Comparison of ENCODE assay signal across 8 mouse cellular contexts in genomic region chr15:80705828-80706549, GRCm38 (mm10). TPM values are rescaled to one million over a fixed set of nuclear protein-coding genes. Genes with fewer than 3 reads are reported as not detected.
DNase-seq lines count a peak whose midpoint lies in the region; ATAC-seq and TF ChIP-seq lines count a peak whose summit lies in the region.

No protein-coding gene starts in this region.

- no peaks in the 10 kb centered on the region for H3K36me3 ChIP-seq in megakaryocyte, embryonic 14.5 days (replicated peaks; ENCODE audit: low read length)
- no peaks in the 10 kb centered on the region for H3K36me3 ChIP-seq in embryonic facial prominence, embryonic 10.5 days (replicated peaks)
- no peaks in the 10 kb centered on the region for H3K36me3 ChIP-seq in limb, embryonic 14.5 days (ENCODE audit: control insufficient read depth, insufficient read depth, low read length)
- no peaks in the 10 kb centered on the region for H3K36me3 ChIP-seq in stomach, embryonic 14.5 days (ENCODE audit: control insufficient read depth, insufficient read depth, low read length)

- TF ChIP-seq POLR2A in limb, embryonic 14.5 days (IDR thresholded peaks at IDR 0.05; ENCODE audit: borderline replicate concordance, extremely low read depth, insufficient read depth, insufficient read length): no peak

- H3K4me1 ChIP-seq in megakaryocyte, embryonic 14.5 days: peaks cover 48% of the 10 kb centered on the region
- peaks cover 22% of the 10 kb centered on the region for H3K4me1 ChIP-seq in embryonic facial prominence, embryonic 10.5 days
- H3K4me1 ChIP-seq in limb, embryonic 14.5 days (ENCODE audit: control insufficient read depth, insufficient read depth, low read length): peaks cover 27% of the 10 kb centered on the region
- peaks cover 28% of the 10 kb centered on the region for H3K4me1 ChIP-seq in stomach, embryonic 14.5 days (ENCODE audit: control insufficient read depth, insufficient read depth, low read length)

- peak overlapping the region; percentile 72; the same call in 1 of the 2 replicates for H3K27ac ChIP-seq in embryonic facial prominence, embryonic 10.5 days (replicated peaks)
- H3K27ac ChIP-seq in limb, embryonic 14.5 days (replicated peaks; ENCODE audit: low read depth, low read length): peak overlapping the region; percentile 75; the same call in 1 of the 2 replicates
- H3K27ac ChIP-seq in stomach, embryonic 14.5 days (ENCODE audit: low read length): peak overlapping the region; percentile 94

- peak overlapping the region; percentile 90 for H3K4me3 ChIP-seq in megakaryocyte, embryonic 14.5 days (replicated peaks)
- H3K4me3 ChIP-seq in embryonic facial prominence, embryonic 10.5 days: peak overlapping the region; percentile 48
- H3K4me3 ChIP-seq in limb, embryonic 14.5 days (replicated peaks; ENCODE audit: low read length): peak overlapping the region; percentile 11
- H3K4me3 ChIP-seq in stomach, embryonic 14.5 days (ENCODE audit: low read depth, low read length): peak overlapping the region; percentile 21; the same call in 1 of the 2 replicates

- 31% methylated on average over 18 of the region's 18 CpGs for WGBS in embryonic facial prominence, embryonic 10.5 days
- WGBS in limb, embryonic 14.5 days: 27% methylated on average over 18 of the region's 18 CpGs
- 27% methylated on average over 18 of the region's 18 CpGs for WGBS in stomach, embryonic 14.5 days

- peak; percentile 87 for DNase-seq in embryonic facial prominence, embryonic 10.5 days (ENCODE audit: low spot score)
- peak; percentile 96 for DNase-seq in heart, adult 11 months
- DNase-seq in kidney, adult 18-20 months: peak; percentile 92
- DNase-seq in limb, embryonic 14.5 days (ENCODE audit: low spot score): peak; percentile 86
- peak; percentile 53 to 58 for DNase-seq in natural killer cell, adult 2 months (ENCODE audit: low spot score in 2 of 2)

- peaks cover 15% of the 10 kb centered on the region for H3K27me3 ChIP-seq in megakaryocyte, embryonic 14.5 days (replicated peaks)
- no peaks in the 10 kb centered on the region for H3K27me3 ChIP-seq in embryonic facial prominence, embryonic 10.5 days (replicated peaks; ENCODE audit: low read depth, poor library complexity, severe bottlenecking)
- H3K27me3 ChIP-seq in limb, embryonic 14.5 days (ENCODE audit: control insufficient read depth, insufficient read depth, low read length): no peaks in the 10 kb centered on the region
- no peaks in the 10 kb centered on the region for H3K27me3 ChIP-seq in stomach, embryonic 14.5 days (ENCODE audit: control insufficient read depth, insufficient read depth, low read length)

- peak overlapping the region; percentile 48 for H3K4me2 ChIP-seq in limb, embryonic 14.5 days (replicated peaks; ENCODE audit: low read depth, low read length, severe bottlenecking)
- peak overlapping the region; percentile 55 for H3K4me2 ChIP-seq in stomach, embryonic 14.5 days (replicated peaks; ENCODE audit: low read depth, low read length)

- H3K9ac ChIP-seq in limb, embryonic 14.5 days (ENCODE audit: low read depth, low read length, severe bottlenecking): peak overlapping the region; percentile 5; the same call in 1 of the 2 replicates
- H3K9ac ChIP-seq in stomach, embryonic 14.5 days (replicated peaks; ENCODE audit: low read depth, low read length): no peak overlapping the region

- ATAC-seq in megakaryocyte, adult 5-6 weeks (ENCODE audit: poor library complexity, severe bottlenecking): no peak
- ATAC-seq in limb, embryonic 14.5 days (ENCODE audit: low FRiP score, low read depth): no peak
- ATAC-seq in stomach, embryonic 14.5 days (ENCODE audit: insufficient number of reproducible peaks, insufficient read depth, low FRiP score, low read depth): no peak

- no peaks in the 10 kb centered on the region for H3K9me3 ChIP-seq in megakaryocyte, embryonic 14.5 days
- no peaks in the 10 kb centered on the region for H3K9me3 ChIP-seq in embryonic facial prominence, embryonic 10.5 days
- H3K9me3 ChIP-seq in limb, embryonic 14.5 days (ENCODE audit: control insufficient read depth, low read length): no peaks in the 10 kb centered on the region
- no peaks in the 10 kb centered on the region for H3K9me3 ChIP-seq in stomach, embryonic 14.5 days (ENCODE audit: control insufficient read depth, low read depth, low read length)

RNA-seq across cellular contexts. Expression of gene Tnrc6b, which starts 5.1 kb away (rescaled TPM):
- 19.3 and 32.0 TPM in 2 replicates for polyA plus RNA-seq in megakaryocyte, embryonic 14.5 days (2012; ENCODE audit: insufficient read depth, low replicate concordance)
- total RNA-seq in megakaryocyte, adult 5-6 weeks (2015): 41.6 and 54.7 TPM in 2 replicates
- 32.1 and 40.2 TPM in 2 replicates for total RNA-seq in megakaryocyte, adult 5-6 weeks (2017)
- polyA plus RNA-seq in embryonic facial prominence, embryonic 10.5 days (2016; fragmentation: Nextera tagmentation; extraction: Ambion mirVana): 44.2 and 46.9 TPM in 2 replicates
- 12.5 and 14.0 TPM in 2 replicates for polyA plus RNA-seq in limb, embryonic 14.5 days (2012; rRNA removed)
- 15.8 and 19.4 TPM in 2 replicates for polyA plus RNA-seq in limb, embryonic 14.5 days (2014; fragmentation: Nextera tagmentation; extraction: Ambion mirVana)
- 25.5 and 28.7 TPM in 2 replicates for polyA plus RNA-seq in stomach, embryonic 14.5 days (2014; fragmentation: Nextera tagmentation; extraction: Ambion mirVana)

RNA-seq across cellular contexts. Expression of gene Fam83f, which starts 34.3 kb away (rescaled TPM):
- polyA plus RNA-seq in megakaryocyte, embryonic 14.5 days (2012; ENCODE audit: insufficient read depth, low replicate concordance): 0.64 and 1.1 TPM in 2 replicates
- total RNA-seq in megakaryocyte, adult 5-6 weeks (2015): 1.0 and 1.5 TPM in 2 replicates
- total RNA-seq in megakaryocyte, adult 5-6 weeks (2017): 1.7 and 2.6 TPM in 2 replicates
- 3.6 and 4.8 TPM in 2 replicates for polyA plus RNA-seq in embryonic facial prominence, embryonic 10.5 days (2016; fragmentation: Nextera tagmentation; extraction: Ambion mirVana)
- 1.6 and 1.7 TPM in 2 replicates for polyA plus RNA-seq in limb, embryonic 14.5 days (2012; rRNA removed)
- polyA plus RNA-seq in limb, embryonic 14.5 days (2014; fragmentation: Nextera tagmentation; extraction: Ambion mirVana): 2.6 and 3.7 TPM in 2 replicates
- 6.9 and 9.3 TPM in 2 replicates for polyA plus RNA-seq in stomach, embryonic 14.5 days (2014; fragmentation: Nextera tagmentation; extraction: Ambion mirVana)

Comparison
In these comparisons a context has a peak if more than half of its experiments do, and no peak if none do; other contexts are left out.
1. H3K4me3 ChIP-seq: peak in every context shown above with its lines; median percentile 90 in megakaryocyte, embryonic 14.5 days; 48 in embryonic facial prominence, embryonic 10.5 days; 21 in stomach, embryonic 14.5 days; 11 in limb, embryonic 14.5 days.